Mouse (Mus musculus) neural tube, embryonic 13.5 days (tissue): ENCODE measurements around the gene Usp46. TPM values are rescaled to one million over a fixed set of nuclear protein-coding genes. Genes with fewer than 3 reads are reported as not detected.

Experiments
- ATAC-seq: fragments of 200-750 bp; cut with Nextera tagmentation; 2 replicates; pipeline ENCODE4 v1.8.0; 2017; ENCODE audit warnings: low read depth, mild to moderate bottlenecking, moderate TSS enrichment, moderate library complexity
- H3K27ac ChIP-seq: fragments of 300-500 bp; sonication (generic); replicated peaks from 2 replicates; pipeline ENCODE4 v1.5.1; 2015; ENCODE audit warnings: moderate library complexity, mild to moderate bottlenecking, inconsistent platforms
- H3K27me3 ChIP-seq: fragments of 300-500 bp; sonication (generic); 2 replicates; pipeline ENCODE4 v1.6.1; 2015; ENCODE audit warnings: mild to moderate bottlenecking, inconsistent platforms
- H3K36me3 ChIP-seq: fragments of 300-500 bp; sonication (generic); 2 replicates; pipeline ENCODE4 v1.6.1; 2015; ENCODE audit warnings: mild to moderate bottlenecking, inconsistent platforms
- H3K4me1 ChIP-seq: fragments of 300-500 bp; sonication (generic); replicated peaks from 2 replicates; pipeline ENCODE4 v1.6.1; 2015; ENCODE audit warnings: inconsistent platforms
- H3K4me2 ChIP-seq: fragments of 300-500 bp; sonication (generic); 2 replicates; pipeline ENCODE4 v1.6.1; 2015; ENCODE audit warnings: inconsistent platforms, mild to moderate bottlenecking, moderate library complexity
- H3K4me3 ChIP-seq: fragments of 300-500 bp; sonication (generic); 2 replicates; pipeline ENCODE4 v1.5.1; 2015; ENCODE audit warnings: mild to moderate bottlenecking, inconsistent platforms
- H3K9ac ChIP-seq: fragments of 300-500 bp; sonication (generic); 2 replicates; pipeline ENCODE4 v1.6.1; 2015; ENCODE audit warnings: moderate library complexity, mild to moderate bottlenecking, inconsistent platforms
- H3K9me3 ChIP-seq: fragments of 300-500 bp; sonication (generic); 2 replicates; pipeline ENCODE4 v1.6.1; 2016; ENCODE audit warnings: inconsistent platforms
- WGBS: fragments of 180-500 bp; shearing (Covaris S2); methylation state at CpG from one replicate; pipeline ENCODE4 v1.1.7; 2015; 5-methylcytosine and 5-hydroxymethylcytosine counted together
- polyA plus RNA-seq: library from polyadenylated mRNA; unstranded; fragments of >200 nt; fragmentation: Nextera tagmentation; extraction: Ambion mirVana; gene quantifications from 2 replicates; pipeline ENCODE4 v1.2.1, GENCODE M21; 2015

Usp46 gene
- polyA plus RNA-seq: 26.5 and 30.9 TPM in 2 replicates

- WGBS: under 1% methylated on average over 76 of the region's 89 CpGs
- H3K36me3 ChIP-seq: no peaks in the 10 kb centered on the region
- peak; percentile 94 for ATAC-seq
- peaks cover 39% of the 10 kb centered on the region for H3K4me1 ChIP-seq
- H3K27ac ChIP-seq: peak within 1 kb of the TSS; percentile 93
- peak within 1 kb of the TSS; percentile 83 for H3K4me3 ChIP-seq
- H3K9ac ChIP-seq: peak within 1 kb of the TSS; percentile 97
- H3K27me3 ChIP-seq: no peaks in the 10 kb centered on the region
- H3K4me2 ChIP-seq: peak within 1 kb of the TSS; percentile 86
- no peaks in the 10 kb centered on the region for H3K9me3 ChIP-seq
Observed at GRCm38 (mm10) chr5:74067831-74068713, at the start of gene Usp46. Gene Usp46, minus strand, starts transcription at chr5:74068431.

DNA sequence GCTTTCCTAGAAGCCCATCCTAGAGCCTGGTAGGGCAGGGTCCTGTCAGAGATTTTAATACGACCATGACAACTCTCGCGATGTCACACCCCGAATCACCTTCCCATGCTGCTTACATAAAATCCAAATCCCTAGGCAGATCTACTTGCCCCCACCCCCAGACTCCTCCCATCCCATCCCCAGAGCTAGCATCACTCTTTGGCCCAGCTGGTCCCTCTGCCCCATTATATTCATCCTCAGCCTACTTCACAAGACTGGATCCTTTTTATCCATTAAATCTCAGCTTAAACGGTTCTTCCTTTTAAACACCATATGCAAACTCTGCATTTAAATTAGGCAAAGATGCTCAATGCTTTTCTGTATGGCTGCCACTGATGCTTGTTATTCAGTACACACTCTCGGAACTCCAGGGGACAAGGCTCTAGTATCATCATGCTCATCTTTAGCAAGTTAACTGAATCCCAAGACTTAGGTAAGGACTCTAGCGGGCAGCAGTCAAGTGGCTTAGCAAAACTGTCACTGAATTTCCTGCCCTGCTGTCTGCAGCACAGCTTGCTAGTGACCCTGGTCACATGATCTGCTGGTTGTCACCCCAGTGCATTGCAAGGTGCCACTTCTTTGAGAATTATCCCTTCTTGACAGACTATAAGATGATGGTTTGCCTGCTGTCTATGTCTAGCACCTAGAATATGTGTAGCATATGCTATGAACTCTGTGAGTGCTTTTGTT is 45.9 kb upstream of the Usp46 start:
- Histone ChIP-seq H3K4me1 (peaks cover 7% of the 10 kb centered on the region; the same call in 1 of the 2 replicates), H3K9me3 (no peaks in the 10 kb centered on the region), H3K36me3 (no peaks in the 10 kb centered on the region), H3K27ac (no peak overlapping the region), H3K4me3 (no peak overlapping the region), H3K9ac (no peak overlapping the region), H3K4me2 (no peak overlapping the region), H3K27me3 (no peaks in the 10 kb centered on the region)
- ATAC-seq: no peak
- WGBS: 78% methylated on average over 7 of the region's 7 CpGs

DNA sequence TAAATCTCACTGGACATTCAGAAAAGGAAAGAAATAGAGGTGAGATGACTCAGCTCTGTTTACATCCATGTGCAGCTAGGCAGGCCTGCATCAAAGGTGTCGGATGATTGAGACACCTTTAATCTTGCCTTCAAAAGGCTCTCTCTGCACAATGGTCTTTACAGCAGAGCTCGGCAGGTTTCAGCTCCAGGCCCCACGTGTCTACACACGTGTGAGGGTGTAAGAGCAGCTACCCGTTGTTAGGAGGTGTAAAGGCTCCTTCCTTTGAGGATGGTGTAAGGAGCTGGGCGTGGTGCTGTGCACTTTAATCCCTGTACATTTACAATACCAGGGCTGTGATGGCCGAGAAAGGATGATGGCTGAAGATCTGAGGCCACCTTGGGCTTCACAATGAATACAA is 37.2 kb upstream of the Usp46 start:
- ATAC-seq: no peak
- WGBS: 71% methylated on average over 7 of the region's 7 CpGs
- no peaks in the 10 kb centered on the region for H3K27me3 ChIP-seq
- no peak overlapping the region for H3K4me2 ChIP-seq
- H3K4me1 ChIP-seq: no peaks in the 10 kb centered on the region
- H3K4me3 ChIP-seq: no peak overlapping the region
- peaks cover 4% of the 10 kb centered on the region; the same call in 1 of the 2 replicates for H3K9me3 ChIP-seq
- H3K36me3 ChIP-seq: 0 out of 2 replicates have a peak, but pooled peaks cover 3% of the 10 kb centered on the region
- no peak overlapping the region for H3K9ac ChIP-seq
- no peak overlapping the region for H3K27ac ChIP-seq

- Histone ChIP-seq H3K27ac (no peak overlapping the region), H3K9ac (no peak overlapping the region), H3K9me3 (peaks cover 4% of the 10 kb centered on the region; the same call in 1 of the 2 replicates), H3K4me1 (no peaks in the 10 kb centered on the region), H3K27me3 (no peaks in the 10 kb centered on the region), H3K36me3 (peaks cover 19% of the 10 kb centered on the region), H3K4me2 (no peak overlapping the region), H3K4me3 (no peak overlapping the region)
- WGBS: 83% methylated on average over 6 of the region's 6 CpGs
- ATAC-seq: no peak
Observed at GRCm38 (mm10) chr5:74101761-74102160, 33.5 kb upstream of the Usp46 start.

- Histone ChIP-seq H3K4me3 (no peak overlapping the region), H3K27ac (no peak overlapping the region), H3K4me2 (no peak overlapping the region), H3K27me3 (no peaks in the 10 kb centered on the region), H3K9me3 (peaks cover 4% of the 10 kb centered on the region; the same call in 1 of the 2 replicates), H3K9ac (no peak overlapping the region), H3K4me1 (peaks cover 21% of the 10 kb centered on the region), H3K36me3 (peaks cover 41% of the 10 kb centered on the region)
- WGBS: 89% methylated on average over 10 of the region's 10 CpGs
- ATAC-seq: no peak
Observed at GRCm38 (mm10) chr5:74099046-74099445, 30.8 kb upstream of the Usp46 start.

DNA sequence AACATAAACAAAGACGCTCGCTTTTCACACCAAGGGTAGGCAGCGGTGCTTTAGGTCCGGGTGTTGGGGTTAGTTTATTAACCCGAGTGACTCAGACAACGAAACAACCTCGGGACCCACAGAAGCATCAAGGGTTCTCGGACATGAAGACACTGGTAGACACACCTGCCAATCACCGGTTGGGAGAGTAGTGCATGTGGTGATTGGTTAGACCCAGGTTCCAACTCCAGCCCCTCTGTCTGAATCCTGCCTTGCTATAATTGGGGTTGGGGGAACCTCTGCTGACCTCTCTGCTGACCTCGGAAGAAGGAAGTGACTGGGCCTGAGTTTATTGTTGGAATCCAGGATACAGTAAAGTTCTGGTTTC is 29.6 kb upstream of the Usp46 start:
- no peaks in the 10 kb centered on the region for H3K9me3 ChIP-seq
- WGBS: 82% methylated on average over 10 of the region's 10 CpGs
- H3K4me3 ChIP-seq: no peak overlapping the region

GRCm38 (mm10) chr5:74097116-74097853 is 29.1 kb upstream of the Usp46 start:
- Histone ChIP-seq H3K36me3 (peaks cover 41% of the 10 kb centered on the region), H3K27me3 (no peaks in the 10 kb centered on the region), H3K9me3 (no peaks in the 10 kb centered on the region), H3K4me2 (no peak overlapping the region), H3K4me3 (no peak overlapping the region), H3K27ac (no peak overlapping the region), H3K9ac (no peak overlapping the region), H3K4me1 (peaks cover 26% of the 10 kb centered on the region)
- no peak for ATAC-seq
- 93% methylated on average over 11 of the region's 11 CpGs for WGBS

More for the DNA sequence above, 29.6 kb upstream of the Usp46 start:
- Histone ChIP-seq H3K36me3 (peaks cover 41% of the 10 kb centered on the region), H3K4me1 (peaks cover 26% of the 10 kb centered on the region), H3K27ac (no peak overlapping the region), H3K4me2 (no peak overlapping the region), H3K9ac (no peak overlapping the region), H3K27me3 (no peaks in the 10 kb centered on the region)
- no peak for ATAC-seq

DNA sequence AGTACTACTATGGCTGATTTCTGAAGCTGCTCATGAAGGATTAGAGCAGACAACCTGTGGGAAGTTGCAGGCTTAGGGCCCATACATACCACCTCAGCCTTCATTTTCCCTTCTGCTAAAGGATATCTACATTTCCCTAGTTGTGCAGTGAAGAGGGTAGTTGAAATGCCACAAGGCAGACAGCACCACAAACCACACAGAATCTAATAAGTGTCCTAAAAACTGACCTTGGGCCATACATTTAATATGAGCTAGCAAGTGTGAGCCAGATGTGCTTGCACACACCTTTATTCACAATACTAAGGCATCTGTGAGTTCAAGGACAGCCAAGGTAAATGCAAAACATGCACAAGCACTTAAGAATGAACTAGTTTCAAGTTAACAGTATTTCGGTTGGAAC is 27.8 kb upstream of the Usp46 start:
- WGBS: 97% methylated on average over 1 of the region's 1 CpGs
- Histone ChIP-seq H3K27ac (no peak overlapping the region), H3K4me1 (peaks cover 26% of the 10 kb centered on the region), H3K9me3 (no peaks in the 10 kb centered on the region), H3K4me2 (no peak overlapping the region), H3K27me3 (no peaks in the 10 kb centered on the region), H3K9ac (no peak overlapping the region), H3K4me3 (no peak overlapping the region), H3K36me3 (peaks cover 38% of the 10 kb centered on the region)
- no peak for ATAC-seq

DNA sequence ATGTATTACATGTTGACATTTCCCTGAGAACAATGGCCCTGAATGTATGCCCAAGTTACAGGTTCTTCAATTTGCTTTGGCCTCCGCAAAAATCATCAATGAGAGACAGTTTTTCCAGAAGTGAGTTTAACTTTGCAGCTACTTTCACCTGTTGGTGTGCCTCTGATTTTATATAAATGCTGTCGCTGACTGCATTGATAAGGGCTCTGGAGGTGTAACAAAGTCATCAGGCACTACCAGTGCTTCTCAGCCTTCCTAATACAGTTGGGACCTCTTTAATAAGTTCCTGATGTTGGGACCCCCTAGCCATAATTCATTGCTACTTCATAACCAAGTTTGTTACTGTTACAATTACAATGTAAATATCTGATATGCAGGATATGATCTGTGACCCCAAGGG is 27.4 kb upstream of the Usp46 start:
- 83% methylated on average over 2 of the region's 2 CpGs for WGBS

DNA sequence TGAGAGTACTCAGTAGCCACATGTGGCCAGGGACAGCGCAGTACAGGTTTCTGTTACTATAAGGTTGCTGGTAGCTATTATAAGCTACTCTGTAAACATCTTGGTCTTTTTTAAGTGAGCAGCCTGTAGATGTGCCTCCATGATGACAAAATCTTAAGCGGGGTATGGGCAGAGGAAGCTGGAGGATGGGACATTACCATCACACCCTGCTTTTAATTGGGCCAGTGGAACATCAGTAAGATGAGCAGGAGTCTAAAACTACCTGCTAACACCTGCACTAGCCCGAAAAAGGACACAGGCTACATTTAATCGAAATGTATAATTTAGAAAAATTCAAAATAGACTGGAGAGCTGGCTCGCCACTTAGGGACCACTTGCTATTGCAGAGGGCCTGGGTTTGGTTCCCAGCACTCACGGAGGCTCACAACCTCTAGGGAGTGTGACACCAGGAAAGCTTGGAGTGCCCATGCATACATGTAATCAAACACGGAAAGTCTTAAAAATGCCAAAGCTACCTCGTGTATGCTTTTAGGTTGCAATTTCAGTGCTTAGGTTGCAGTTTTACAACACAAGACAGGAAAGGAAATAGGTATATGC is 26.7 kb upstream of the Usp46 start:
- H3K4me1 ChIP-seq: peaks cover 26% of the 10 kb centered on the region
- 0 out of 2 replicates have a peak overlapping the region, but pooled peaks have one; percentile 98 for H3K9ac ChIP-seq
- H3K27ac ChIP-seq: no peak overlapping the region
- no peak for ATAC-seq
- H3K27me3 ChIP-seq: no peaks in the 10 kb centered on the region
- 87% methylated on average over 8 of the region's 8 CpGs for WGBS
- H3K36me3 ChIP-seq: peaks cover 38% of the 10 kb centered on the region
- no peaks in the 10 kb centered on the region for H3K9me3 ChIP-seq
- H3K4me3 ChIP-seq: peak overlapping the region; percentile 93
- peak overlapping the region; percentile 82 for H3K4me2 ChIP-seq

More for the DNA sequence above, 27.4 kb upstream of the Usp46 start:
- ATAC-seq: no peak
- Histone ChIP-seq H3K27ac (no peak overlapping the region), H3K9me3 (no peaks in the 10 kb centered on the region), H3K4me1 (peaks cover 26% of the 10 kb centered on the region), H3K4me2 (no peak overlapping the region), H3K9ac (no peak overlapping the region), H3K4me3 (no peak overlapping the region), H3K27me3 (no peaks in the 10 kb centered on the region), H3K36me3 (peaks cover 38% of the 10 kb centered on the region)

- WGBS: 25% methylated on average over 11 of the region's 11 CpGs
- Histone ChIP-seq H3K27me3 (no peaks in the 10 kb centered on the region), H3K4me1 (peaks cover 26% of the 10 kb centered on the region), H3K4me3 (peak overlapping the region; percentile 93), H3K27ac (peak overlapping the region; percentile 85), H3K9ac (peak overlapping the region; percentile 98), H3K4me2 (peak overlapping the region; percentile 82), H3K9me3 (no peaks in the 10 kb centered on the region), H3K36me3 (peaks cover 38% of the 10 kb centered on the region)
- ATAC-seq: no peak
Observed at GRCm38 (mm10) chr5:74093556-74094428, 25.6 kb upstream of the Usp46 start.
